Mouse (Mus musculus) forebrain, embryonic 15.5 days (tissue): ENCODE data around the gene Ptgds. TPM values are rescaled to one million over a fixed set of nuclear protein-coding genes. Genes with fewer than 3 reads are reported as not detected.

Source experiments
- ATAC-seq: fragments of 200-750 bp; cut with Nextera tagmentation; replicated peaks from 2 replicates; pipeline ENCODE4 v1.8.0; 2017; ENCODE audit warnings: mild to moderate bottlenecking, moderate TSS enrichment, moderate library complexity
- H3K27ac ChIP-seq: fragments of 300-500 bp; sonication (generic); replicated peaks from 2 replicates; pipeline ENCODE4 v1.5.1; 2015; ENCODE audit warnings: mild to moderate bottlenecking, inconsistent platforms
- H3K27me3 ChIP-seq: fragments of 300-500 bp; sonication (generic); 2 replicates; pipeline ENCODE4 v1.6.1; 2015; ENCODE audit warnings: inconsistent platforms
- H3K36me3 ChIP-seq: fragments of 300-500 bp; sonication (generic); 2 replicates; pipeline ENCODE4 v1.6.1; 2015; ENCODE audit warnings: mild to moderate bottlenecking, inconsistent platforms
- H3K4me1 ChIP-seq: fragments of 300-500 bp; sonication (generic); 2 replicates; pipeline ENCODE4 v1.6.1; 2015; ENCODE audit warnings: inconsistent platforms
- H3K4me2 ChIP-seq: fragments of 300-500 bp; sonication (generic); replicated peaks from 2 replicates; pipeline ENCODE4 v1.6.1; 2015; ENCODE audit warnings: mild to moderate bottlenecking, inconsistent platforms
- H3K4me3 ChIP-seq: fragments of 300-500 bp; sonication (generic); 2 replicates; pipeline ENCODE4 v1.5.1; 2015; ENCODE audit warnings: mild to moderate bottlenecking, inconsistent platforms
- H3K9ac ChIP-seq: fragments of 300-500 bp; sonication (generic); replicated peaks from 2 replicates; pipeline ENCODE4 v1.6.1; 2015; ENCODE audit warnings: mild to moderate bottlenecking, inconsistent platforms
- H3K9me3 ChIP-seq: fragments of 300-500 bp; sonication (generic); 2 replicates; pipeline ENCODE4 v1.6.1; 2016; ENCODE audit warnings: inconsistent platforms
- WGBS: fragments of 180-500 bp; shearing (Covaris S2); methylation state at CpG from one replicate; pipeline ENCODE4 v1.1.7; 2015; ENCODE audit warnings: mixed read lengths; 5-methylcytosine and 5-hydroxymethylcytosine counted together
- polyA plus RNA-seq: library from polyadenylated mRNA; unstranded; fragments of >200 nt; fragmentation: Nextera tagmentation; extraction: Ambion mirVana; gene quantifications from 2 replicates; pipeline ENCODE4 v1.2.1, GENCODE M21; 2015

Gene Ptgds
- polyA plus RNA-seq, 1 experiment from 2014 or later: 112 TPM

DNA sequence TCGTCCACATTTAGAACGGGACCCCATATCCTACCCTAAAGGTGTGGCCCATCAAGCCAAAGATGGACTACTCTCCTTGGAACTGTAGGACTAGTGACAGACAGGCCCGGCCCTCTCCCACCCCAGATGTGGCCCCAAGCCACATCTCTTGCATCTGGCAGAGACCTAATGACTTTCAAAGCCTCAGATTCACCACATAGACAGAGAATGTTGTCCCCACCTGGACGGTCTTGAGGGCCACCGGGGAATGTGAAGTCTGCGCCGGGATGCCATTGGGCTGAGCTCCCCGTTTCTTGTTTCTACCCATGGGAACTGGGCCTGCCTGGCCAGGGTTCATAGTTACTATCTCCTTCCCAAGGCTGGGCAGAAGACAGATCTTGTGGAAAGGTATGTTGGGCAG, 7.7 kb upstream of the Ptgds start:
- ATAC-seq: no peak
- no peaks in the 10 kb centered on the region for H3K36me3 ChIP-seq
- 88% methylated on average over 8 of the region's 8 CpGs for WGBS

DNA sequence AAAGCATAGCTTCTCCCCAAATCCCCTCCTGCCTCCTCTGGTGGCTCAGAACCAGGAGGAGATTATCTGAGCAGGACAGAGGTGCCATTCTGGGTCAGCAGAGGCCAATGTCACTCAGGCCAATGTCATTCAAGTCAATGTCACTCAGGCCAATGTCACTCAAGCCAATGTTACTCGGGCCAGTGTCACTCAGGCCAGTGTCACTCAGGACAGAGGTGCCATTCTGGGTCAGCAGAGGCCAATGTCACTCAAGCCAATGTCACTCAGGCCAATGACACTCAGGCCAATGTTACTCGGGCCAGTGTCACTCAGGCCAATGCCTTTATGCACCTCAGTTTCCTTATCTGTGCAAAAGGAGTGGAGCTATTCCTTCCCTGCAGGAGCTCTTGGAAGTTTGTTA, 2.7 kb upstream of the Ptgds start:
- H3K9ac ChIP-seq: no peak overlapping the region
- no peak for ATAC-seq
- H3K4me3 ChIP-seq: no peak overlapping the region
- H3K4me2 ChIP-seq: no peak overlapping the region
- WGBS: 74% methylated on average over 2 of the region's 2 CpGs
- no peak overlapping the region for H3K27ac ChIP-seq
- peaks cover 16% of the 10 kb centered on the region for H3K4me1 ChIP-seq
- H3K27me3 ChIP-seq: no peaks in the 10 kb centered on the region
- H3K9me3 ChIP-seq: no peaks in the 10 kb centered on the region
- H3K36me3 ChIP-seq: no peaks in the 10 kb centered on the region

More for the DNA sequence above, 7.7 kb upstream of the Ptgds start:
- Histone ChIP-seq H3K4me3 (no peak overlapping the region), H3K9ac (no peak overlapping the region), H3K4me2 (no peak overlapping the region), H3K27ac (no peak overlapping the region), H3K9me3 (no peaks in the 10 kb centered on the region), H3K27me3 (no peaks in the 10 kb centered on the region), H3K4me1 (no peaks in the 10 kb centered on the region)

DNA sequence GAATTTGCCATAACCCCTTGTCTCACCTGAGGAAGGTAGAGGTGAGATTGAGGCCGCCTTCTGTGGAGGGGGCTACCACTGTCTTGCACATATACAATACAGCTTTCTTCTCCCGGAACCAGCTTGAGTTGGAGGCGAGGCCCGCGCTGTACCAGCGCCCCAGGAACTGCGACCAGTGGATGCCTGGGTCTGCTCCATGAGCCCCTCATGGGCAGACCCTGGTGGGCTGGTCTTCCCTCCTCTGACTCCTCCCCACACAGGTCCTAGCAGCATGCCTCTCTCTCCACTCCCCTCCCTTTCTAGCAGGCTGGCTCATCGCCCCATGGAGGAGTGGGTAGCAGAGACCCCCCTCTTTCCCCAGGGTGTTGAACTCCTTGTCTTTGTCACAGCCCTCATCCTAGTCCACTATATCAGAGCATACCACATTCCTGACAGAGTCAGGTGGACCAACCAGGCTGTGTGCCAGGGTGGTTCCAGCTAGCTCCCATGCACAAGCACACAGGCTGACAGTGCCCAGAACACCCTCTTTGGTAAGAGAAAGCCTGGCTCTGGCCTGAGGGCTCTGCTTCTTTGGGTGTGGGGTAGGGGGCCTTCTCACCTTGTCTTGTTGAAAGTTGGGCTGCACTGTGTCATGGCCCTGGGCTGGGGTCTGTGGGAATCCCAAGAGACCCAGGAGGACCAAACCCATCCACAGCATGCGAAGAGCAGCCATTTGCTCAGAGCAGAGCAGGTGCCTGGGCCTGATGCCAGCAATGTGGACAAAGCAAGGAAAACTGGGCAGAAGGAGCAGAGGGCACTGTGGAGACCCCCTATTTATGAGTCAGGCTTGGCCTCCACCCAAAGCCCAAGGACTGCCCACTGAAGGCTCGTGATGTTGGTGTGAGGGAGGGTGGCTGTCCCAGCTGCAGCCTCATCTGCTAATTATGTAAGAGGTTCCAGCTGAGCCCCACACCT, 607 bp downstream of the Ptgds start:
- H3K27me3 ChIP-seq: no peaks in the 10 kb centered on the region
- peaks cover 16% of the 10 kb centered on the region for H3K4me1 ChIP-seq
- peak overlapping the region; percentile 54 for H3K27ac ChIP-seq
- ATAC-seq: peak; percentile 78
- no peak overlapping the region for H3K4me3 ChIP-seq
- no peaks in the 10 kb centered on the region for H3K9me3 ChIP-seq
- no peak overlapping the region for H3K4me2 ChIP-seq
- H3K9ac ChIP-seq: no peak overlapping the region
- WGBS: 73% methylated on average over 10 of the region's 10 CpGs
- no peaks in the 10 kb centered on the region for H3K36me3 ChIP-seq

DNA sequence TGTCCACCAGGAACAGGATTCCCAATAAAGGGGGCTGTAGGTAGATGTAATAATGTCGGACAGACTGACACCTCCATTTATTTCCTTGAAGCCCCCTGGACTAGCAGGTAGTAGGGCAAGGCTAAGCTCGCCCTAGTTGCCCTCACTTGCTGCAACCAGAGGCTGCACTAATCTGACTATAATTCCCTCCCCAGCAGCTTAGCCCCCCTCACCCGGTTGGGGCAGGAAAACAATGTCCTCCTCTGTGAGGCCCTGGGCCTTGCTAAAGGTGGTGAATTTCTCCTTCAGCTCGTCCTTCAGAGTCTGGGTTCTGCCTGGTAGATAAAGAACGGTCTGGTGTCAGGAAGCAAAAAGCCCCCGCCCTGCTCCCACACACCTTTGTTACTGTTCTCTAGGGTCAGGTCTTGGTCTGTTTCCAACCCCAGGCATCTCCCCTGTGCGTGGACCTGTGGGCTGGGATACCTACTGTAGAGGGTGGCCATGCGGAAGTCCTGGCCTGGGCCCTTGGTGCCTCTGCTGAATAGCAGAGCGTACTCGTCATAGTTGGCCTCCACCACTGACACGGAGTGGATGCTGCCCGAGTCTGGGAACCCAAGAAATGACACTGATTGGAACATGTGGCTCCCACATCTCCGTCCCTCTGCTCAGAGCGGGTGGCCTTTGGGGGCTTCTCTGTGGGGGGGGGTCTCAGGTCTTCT, 2.1 kb downstream of the Ptgds start:
- Histone ChIP-seq H3K9me3 (no peaks in the 10 kb centered on the region), H3K36me3 (no peaks in the 10 kb centered on the region), H3K27me3 (no peaks in the 10 kb centered on the region), H3K27ac (no peak overlapping the region), H3K9ac (no peak overlapping the region), H3K4me2 (no peak overlapping the region), H3K4me1 (peaks cover 16% of the 10 kb centered on the region), H3K4me3 (no peak overlapping the region)
- ATAC-seq: no peak
- 70% methylated on average over 14 of the region's 14 CpGs for WGBS

- no peaks in the 10 kb centered on the region for H3K36me3 ChIP-seq
- no peak overlapping the region for H3K27ac ChIP-seq
- no peak overlapping the region for H3K4me2 ChIP-seq
- H3K9me3 ChIP-seq: no peaks in the 10 kb centered on the region
- peaks cover 24% of the 10 kb centered on the region for H3K4me1 ChIP-seq
- no peaks in the 10 kb centered on the region for H3K27me3 ChIP-seq
- ATAC-seq: no peak
- H3K4me3 ChIP-seq: no peak overlapping the region
- H3K9ac ChIP-seq: no peak overlapping the region
- WGBS: 34% methylated on average over 10 of the region's 10 CpGs
These were observed 3.8 kb downstream of the Ptgds start for GRCm38 (mm10) chr2:25465816-25466635.

GRCm38 (mm10) chr2:25465256-25465655, 4.6 kb downstream of the Ptgds start:
- Histone ChIP-seq H3K9ac (no peak overlapping the region), H3K4me3 (no peak overlapping the region), H3K27me3 (no peaks in the 10 kb centered on the region), H3K4me1 (peaks cover 26% of the 10 kb centered on the region), H3K27ac (no peak overlapping the region), H3K4me2 (no peak overlapping the region), H3K36me3 (no peaks in the 10 kb centered on the region), H3K9me3 (no peaks in the 10 kb centered on the region)
- 85% methylated on average over 2 of the region's 2 CpGs for WGBS
- no peak for ATAC-seq

- 85% methylated on average over 3 of the region's 3 CpGs for WGBS
These were observed 6.2 kb downstream of the Ptgds start for GRCm38 (mm10) chr2:25463630-25464029.

DNA sequence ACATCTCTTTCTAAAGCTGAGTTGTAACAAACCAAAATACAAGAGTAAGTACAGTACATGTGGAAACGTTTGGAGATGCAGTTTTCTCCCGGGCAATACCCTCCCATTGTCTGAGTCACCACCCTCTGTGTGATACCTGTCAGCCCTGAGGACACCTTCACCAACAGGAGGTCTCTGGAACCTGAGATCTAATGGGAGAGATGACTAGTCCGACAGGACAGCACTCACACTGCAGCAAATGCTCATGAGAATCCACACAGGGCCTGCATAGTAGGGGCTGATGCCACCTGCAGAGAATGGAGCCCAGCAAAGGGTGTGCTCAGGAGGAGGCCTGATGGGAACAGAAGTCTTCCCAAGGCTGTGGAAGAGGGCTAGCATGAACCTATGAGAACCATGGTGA, 8.4 kb downstream of the Ptgds start:
- H3K9ac ChIP-seq: peak overlapping the region; percentile 88
- H3K27ac ChIP-seq: peak overlapping the region; percentile 99
- peaks cover 26% of the 10 kb centered on the region for H3K4me1 ChIP-seq
- no peaks in the 10 kb centered on the region for H3K9me3 ChIP-seq
- H3K4me2 ChIP-seq: peak overlapping the region; percentile 90
- no peaks in the 10 kb centered on the region for H3K27me3 ChIP-seq
- peak; percentile 1; the same call in 1 of the 2 replicates for ATAC-seq
- H3K36me3 ChIP-seq: no peaks in the 10 kb centered on the region
- WGBS: 22% methylated on average over 3 of the region's 3 CpGs
- peak overlapping the region; percentile 83 for H3K4me3 ChIP-seq

More at GRCm38 (mm10) chr2:25463630-25464029, 6.2 kb downstream of the Ptgds start:
- Histone ChIP-seq H3K36me3 (no peaks in the 10 kb centered on the region), H3K4me1 (peaks cover 27% of the 10 kb centered on the region), H3K27ac (no peak overlapping the region), H3K4me3 (no peak overlapping the region), H3K9me3 (no peaks in the 10 kb centered on the region), H3K27me3 (no peaks in the 10 kb centered on the region), H3K9ac (no peak overlapping the region), H3K4me2 (no peak overlapping the region)
- ATAC-seq: no peak

GRCm38 (mm10) chr2:25460551-25461309, 9.1 kb downstream of the Ptgds start, which contains the start of gene Paxx:
TSS of gene Paxx (minus strand) at chr2:25461094.
- H3K27me3 ChIP-seq: no peaks in the 10 kb centered on the region
- no peaks in the 10 kb centered on the region for H3K36me3 ChIP-seq
- H3K9me3 ChIP-seq: no peaks in the 10 kb centered on the region
- peak within 1 kb of the TSS; percentile 90 for H3K4me2 ChIP-seq
- ATAC-seq: peak; percentile 90
- H3K4me1 ChIP-seq: peaks cover 26% of the 10 kb centered on the region
- H3K4me3 ChIP-seq: peak within 1 kb of the TSS; percentile 83
- peak within 1 kb of the TSS; percentile 88 for H3K9ac ChIP-seq
- WGBS: under 1% methylated on average over 48 of the region's 48 CpGs
- H3K27ac ChIP-seq: peak within 1 kb of the TSS; percentile 99

- peak; percentile 38 for ATAC-seq
- no peaks in the 10 kb centered on the region for H3K27me3 ChIP-seq
- H3K27ac ChIP-seq: peak overlapping the region; percentile 99
- no peaks in the 10 kb centered on the region for H3K9me3 ChIP-seq
- H3K4me2 ChIP-seq: peak overlapping the region; percentile 90
- peak overlapping the region; percentile 83 for H3K4me3 ChIP-seq
- WGBS: 27% methylated on average over 5 of the region's 5 CpGs
- peaks cover 26% of the 10 kb centered on the region for H3K4me1 ChIP-seq
- peak overlapping the region; percentile 88 for H3K9ac ChIP-seq
- H3K36me3 ChIP-seq: no peaks in the 10 kb centered on the region
These were observed 9.7 kb downstream of the Ptgds start for GRCm38 (mm10) chr2:25460135-25460534.

DNA sequence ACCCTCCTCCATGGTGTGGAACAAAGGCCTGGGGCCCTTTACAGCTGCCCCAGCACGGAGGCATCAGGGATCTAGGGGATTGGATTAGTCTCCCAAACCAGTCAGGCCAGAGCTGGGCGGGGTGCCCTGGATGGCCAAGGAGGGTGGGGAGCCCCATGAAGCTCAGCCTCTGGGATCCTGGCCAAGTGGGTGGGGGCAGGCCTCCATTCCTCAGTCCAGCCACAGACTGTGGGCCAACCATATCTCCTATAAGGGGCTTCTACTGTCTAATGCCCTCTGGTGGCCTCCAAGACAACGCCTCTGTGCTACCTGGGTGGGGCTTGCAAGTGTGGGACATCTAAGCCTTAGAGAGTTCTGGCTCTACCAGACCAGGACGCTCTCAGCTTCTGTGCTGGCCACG, 10.9 kb downstream of the Ptgds start:
- WGBS: 84% methylated on average over 5 of the region's 5 CpGs
- H3K4me3 ChIP-seq: no peak overlapping the region
- no peak overlapping the region for H3K4me2 ChIP-seq
- no peaks in the 10 kb centered on the region for H3K9me3 ChIP-seq
- H3K9ac ChIP-seq: no peak overlapping the region
- H3K27me3 ChIP-seq: no peaks in the 10 kb centered on the region
- peaks cover 26% of the 10 kb centered on the region for H3K4me1 ChIP-seq
- no peak overlapping the region for H3K27ac ChIP-seq
- no peak for ATAC-seq
- H3K36me3 ChIP-seq: no peaks in the 10 kb centered on the region
